In genomic region chr10:21295397-21295758, GRCm38 (mm10) we compare ENCODE assay signal across 7 mouse cellular contexts. TPM values are rescaled to one million over a fixed set of nuclear protein-coding genes. Genes with fewer than 3 reads are reported as not detected.
A peak's percentile ranks its signal among the peaks of the same experiment; 100 is the strongest.
DNase-seq lines count a peak whose midpoint lies in the region; ATAC-seq and TF ChIP-seq lines count a peak whose summit lies in the region.

No protein-coding gene starts in this region.

- H3K27me3 ChIP-seq in lung, embryonic 14.5 days (ENCODE audit: insufficient read depth, low read length) = no peaks in the 10 kb centered on the region
- H3K27me3 ChIP-seq in forebrain, embryonic 13.5 days = no peaks in the 10 kb centered on the region
- no peaks in the 10 kb centered on the region for H3K27me3 ChIP-seq in limb, embryonic 13.5 days
- no peaks in the 10 kb centered on the region for H3K27me3 ChIP-seq in small intestine, adult 2 months (ENCODE audit: control insufficient read depth, insufficient read depth, low read length)

- H3K9me3 ChIP-seq in lung, embryonic 14.5 days (ENCODE audit: low read depth, low read length) = no peaks in the 10 kb centered on the region
- H3K9me3 ChIP-seq in forebrain, embryonic 13.5 days (replicated peaks) = no peaks in the 10 kb centered on the region
- no peaks in the 10 kb centered on the region for H3K9me3 ChIP-seq in limb, embryonic 13.5 days

- peak overlapping the region; percentile 47 for H3K4me2 ChIP-seq in lung, embryonic 14.5 days
- peak overlapping the region; percentile 52 for H3K4me2 ChIP-seq in forebrain, embryonic 13.5 days
- peak overlapping the region; percentile 53 for H3K4me2 ChIP-seq in limb, embryonic 13.5 days (replicated peaks)

- WGBS in lung, embryonic 14.5 days = 41% methylated on average over 4 of the region's 4 CpGs
- WGBS in forebrain, embryonic 13.5 days = 45% methylated on average over 4 of the region's 4 CpGs
- 32% methylated on average over 4 of the region's 4 CpGs for WGBS in limb, embryonic 13.5 days
- 32% methylated on average over 4 of the region's 4 CpGs for WGBS in small intestine, adult 2 months

- peak overlapping the region; percentile 93 for H3K4me3 ChIP-seq in lung, embryonic 14.5 days (ENCODE audit: low read depth, low read length)
- H3K4me3 ChIP-seq in forebrain, embryonic 13.5 days = peak overlapping the region; percentile 78
- peak overlapping the region; percentile 95 for H3K4me3 ChIP-seq in limb, embryonic 13.5 days
- H3K4me3 ChIP-seq in small intestine, adult 2 months (ENCODE audit: low read depth, low read length) = peak overlapping the region; percentile 100

- no peak for DNase-seq in lung, embryonic 14.5 days
- DNase-seq in lung, postnatal 25 days (ENCODE audit: low spot score) = no peak
- no peak for DNase-seq in gastrocnemius, adult 18-20 months (ENCODE audit: low spot score)

- TF ChIP-seq POLR2A in small intestine, adult 2 months (IDR thresholded peaks at IDR 0.05; ENCODE audit: low read depth, low read length) = no peak

- peak overlapping the region; percentile 23 for H3K9ac ChIP-seq in lung, embryonic 14.5 days
- no peak overlapping the region for H3K9ac ChIP-seq in forebrain, embryonic 13.5 days
- no peak overlapping the region for H3K9ac ChIP-seq in limb, embryonic 13.5 days

- H3K36me3 ChIP-seq in lung, embryonic 14.5 days (ENCODE audit: insufficient read depth) = peaks cover 4% of the 10 kb centered on the region; the same call in 1 of the 2 replicates
- H3K36me3 ChIP-seq in forebrain, embryonic 13.5 days (ENCODE audit: poor library complexity, severe bottlenecking) = peaks cover 10% of the 10 kb centered on the region
- H3K36me3 ChIP-seq in limb, embryonic 13.5 days = peaks cover 13% of the 10 kb centered on the region
- H3K36me3 ChIP-seq in small intestine, adult 2 months (ENCODE audit: control insufficient read depth, insufficient read depth, low read length) = peaks cover 8% of the 10 kb centered on the region

- H3K27ac ChIP-seq in lung, embryonic 14.5 days (ENCODE audit: low read depth) = no peak overlapping the region
- no peak overlapping the region for H3K27ac ChIP-seq in forebrain, embryonic 13.5 days
- H3K27ac ChIP-seq in limb, embryonic 13.5 days = no peak overlapping the region
- no peak overlapping the region for H3K27ac ChIP-seq in small intestine, adult 2 months (ENCODE audit: insufficient read depth, low read depth, low read length)

- peak; percentile 18; the same call in 1 of the 2 replicates for ATAC-seq in lung, embryonic 14.5 days (ENCODE audit: insufficient read depth)
- ATAC-seq in forebrain, embryonic 13.5 days = peak; percentile 28; the same call in 1 of the 2 replicates
- ATAC-seq in limb, embryonic 13.5 days (ENCODE audit: low FRiP score, low read depth) = peak; percentile 7; the same call in 1 of the 2 replicates
- ATAC-seq in monocyte, adult 5-6 weeks (replicated peaks; ENCODE audit: insufficient number of reproducible peaks, low FRiP score, low TSS enrichment, poor library complexity, severe bottlenecking) = no peak

- no peak for TF ChIP-seq CTCF in lung, embryonic 14.5 days (IDR thresholded peaks at IDR 0.05; ENCODE audit: low read depth)
- TF ChIP-seq CTCF in small intestine, adult 2 months (IDR thresholded peaks at IDR 0.05; ENCODE audit: extremely low read depth, insufficient read length, insufficient replicate concordance, low read depth, low read length) = no peak

- H3K4me1 ChIP-seq in lung, embryonic 14.5 days (ENCODE audit: insufficient read depth) = peaks cover 5% of the 10 kb centered on the region; the same call in 1 of the 2 replicates
- H3K4me1 ChIP-seq in forebrain, embryonic 13.5 days = peaks cover 17% of the 10 kb centered on the region
- peaks cover 17% of the 10 kb centered on the region for H3K4me1 ChIP-seq in limb, embryonic 13.5 days
- H3K4me1 ChIP-seq in small intestine, adult 2 months (ENCODE audit: control insufficient read depth, insufficient read depth, insufficient read length, low read length) = peaks cover 3% of the 10 kb centered on the region; the same call in 1 of the 2 replicates

RNA-seq across cellular contexts. Expression of gene Hbs1l, which starts 0.4 kb away (rescaled TPM):
- polyA plus RNA-seq in lung, embryonic 14.5 days (2014; fragmentation: Nextera tagmentation; extraction: Ambion mirVana) = 88.6 and 92.5 TPM in 2 replicates
- 108 and 120 TPM in 2 replicates for polyA plus RNA-seq in forebrain, embryonic 13.5 days (2015; fragmentation: Nextera tagmentation; extraction: Ambion mirVana)
- 94.9 and 96.7 TPM in 2 replicates for polyA plus RNA-seq in limb, embryonic 13.5 days (2015; fragmentation: Nextera tagmentation; extraction: Ambion mirVana)
- polyA plus RNA-seq in small intestine, adult 2 months (2012; rRNA removed) = 7.5 and 12.2 TPM in 2 replicates
- total RNA-seq in gastrocnemius, adult 18-20 months (2021) = 10 to 100 TPM; 61.6 to 63.1 TPM
- 104 to 126 TPM (median 115 TPM) in 3 replicates for total RNA-seq in monocyte, adult 5-6 weeks (2017)
